Mouse (Mus musculus) lung, postnatal 10 days (tissue): ENCODE results near the gene Nol12.

ENCODE experiments used
- DNase-seq: peaks from one replicate; pipeline ENCODE4 v3.0.0; 2021

The Nol12 gene

DNA sequence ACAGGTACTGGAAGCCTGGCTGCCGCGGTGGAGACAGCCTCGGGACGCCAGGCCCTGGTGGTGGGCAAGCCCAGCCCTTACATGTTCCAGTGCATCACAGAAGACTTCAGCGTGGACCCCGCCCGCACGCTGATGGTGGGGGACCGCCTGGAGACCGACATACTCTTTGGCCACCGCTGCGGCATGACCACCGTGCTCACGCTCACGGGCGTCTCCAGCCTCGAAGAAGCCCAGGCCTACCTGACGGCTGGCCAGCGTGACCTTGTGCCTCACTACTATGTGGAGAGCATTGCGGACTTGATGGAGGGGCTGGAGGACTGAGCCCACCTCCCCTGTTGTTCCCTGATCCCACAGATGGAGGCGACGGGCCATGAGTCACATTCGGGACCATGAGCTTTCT lies 16.6 kb upstream of the Nol12 start:
- no peak for DNase-seq

DNA sequence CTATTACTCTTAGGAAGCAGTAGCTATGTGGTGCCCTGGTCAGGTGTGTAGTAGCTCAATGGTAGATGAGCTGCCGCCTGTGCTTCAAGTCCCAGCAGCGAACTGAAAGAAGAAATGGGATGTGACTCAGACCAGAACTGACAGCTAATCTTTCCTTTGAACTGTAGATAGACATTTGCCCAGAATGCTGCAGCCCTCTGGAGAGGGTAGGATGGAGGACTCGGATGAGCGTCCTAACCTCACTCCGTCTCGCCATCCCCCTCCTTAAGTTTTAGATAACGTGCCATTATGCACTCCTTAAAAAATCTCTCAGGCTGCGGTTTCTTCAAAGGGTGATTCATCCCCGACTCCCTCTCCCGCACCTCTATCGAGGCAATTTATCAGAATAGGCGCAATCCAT lies 14.8 kb upstream of the Nol12 start:
- DNase-seq = no peak

DNA sequence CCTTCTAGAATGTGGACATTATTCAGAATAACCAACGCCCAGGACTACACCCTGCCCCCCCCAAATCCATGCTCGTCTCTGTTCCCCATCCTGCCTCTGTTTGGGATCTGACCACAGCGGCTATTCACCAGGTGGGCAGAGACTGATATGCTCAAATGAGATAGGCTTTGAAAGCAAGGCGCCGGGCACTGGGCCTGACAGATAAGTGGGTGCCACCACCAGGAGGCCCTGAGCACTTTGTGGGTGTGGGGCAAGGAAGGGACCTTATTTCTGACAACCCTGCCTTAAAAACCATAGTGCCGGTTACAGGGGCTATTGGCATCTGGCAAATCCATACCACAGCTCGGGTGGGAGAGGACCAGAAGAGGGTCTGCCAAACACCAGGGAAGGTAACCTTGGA lies 12.0 kb upstream of the Nol12 start:
- no peak for DNase-seq

DNA sequence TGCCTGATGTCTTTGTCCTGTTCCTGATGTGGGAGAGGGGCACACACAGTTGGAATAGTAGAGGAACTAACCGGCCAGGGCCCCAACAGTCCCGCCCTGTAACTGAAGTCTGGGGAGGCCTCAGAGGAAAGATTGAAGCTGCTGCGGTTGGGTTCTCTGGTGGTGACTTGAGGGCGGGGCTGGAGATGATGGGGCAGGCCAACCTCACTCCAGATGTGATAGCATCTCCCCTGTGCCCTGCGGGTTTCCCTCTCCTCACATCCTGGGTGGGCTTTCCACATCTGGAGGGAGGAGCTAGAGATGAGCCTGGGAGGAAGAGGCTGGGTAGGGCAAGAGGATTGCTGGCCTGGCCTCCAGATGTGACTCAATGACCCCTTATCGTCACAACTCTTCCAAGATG lies 11.1 kb upstream of the Nol12 start:
- no peak for DNase-seq

DNA sequence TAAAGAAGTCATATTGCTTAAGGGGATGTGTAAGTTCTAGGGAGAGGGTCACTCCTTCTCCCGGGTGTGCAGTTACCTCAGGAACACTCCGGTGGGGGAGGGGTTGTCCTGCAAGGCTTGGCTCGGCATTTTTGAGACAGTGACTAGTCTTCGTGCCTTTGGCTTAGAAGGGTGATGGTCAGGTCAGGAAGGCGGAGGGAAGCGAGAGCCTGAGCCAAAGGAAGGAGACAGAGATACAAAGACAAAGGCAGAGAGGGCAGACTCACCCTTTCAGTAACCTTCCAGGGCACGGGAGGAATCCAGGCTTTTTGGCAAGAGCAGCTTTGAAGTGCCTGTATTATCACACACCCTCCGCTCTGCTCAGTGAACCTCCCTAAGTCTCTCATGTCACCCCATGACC lies 9.6 kb upstream of the Nol12 start:
- peak; percentile 43 for DNase-seq

DNA sequence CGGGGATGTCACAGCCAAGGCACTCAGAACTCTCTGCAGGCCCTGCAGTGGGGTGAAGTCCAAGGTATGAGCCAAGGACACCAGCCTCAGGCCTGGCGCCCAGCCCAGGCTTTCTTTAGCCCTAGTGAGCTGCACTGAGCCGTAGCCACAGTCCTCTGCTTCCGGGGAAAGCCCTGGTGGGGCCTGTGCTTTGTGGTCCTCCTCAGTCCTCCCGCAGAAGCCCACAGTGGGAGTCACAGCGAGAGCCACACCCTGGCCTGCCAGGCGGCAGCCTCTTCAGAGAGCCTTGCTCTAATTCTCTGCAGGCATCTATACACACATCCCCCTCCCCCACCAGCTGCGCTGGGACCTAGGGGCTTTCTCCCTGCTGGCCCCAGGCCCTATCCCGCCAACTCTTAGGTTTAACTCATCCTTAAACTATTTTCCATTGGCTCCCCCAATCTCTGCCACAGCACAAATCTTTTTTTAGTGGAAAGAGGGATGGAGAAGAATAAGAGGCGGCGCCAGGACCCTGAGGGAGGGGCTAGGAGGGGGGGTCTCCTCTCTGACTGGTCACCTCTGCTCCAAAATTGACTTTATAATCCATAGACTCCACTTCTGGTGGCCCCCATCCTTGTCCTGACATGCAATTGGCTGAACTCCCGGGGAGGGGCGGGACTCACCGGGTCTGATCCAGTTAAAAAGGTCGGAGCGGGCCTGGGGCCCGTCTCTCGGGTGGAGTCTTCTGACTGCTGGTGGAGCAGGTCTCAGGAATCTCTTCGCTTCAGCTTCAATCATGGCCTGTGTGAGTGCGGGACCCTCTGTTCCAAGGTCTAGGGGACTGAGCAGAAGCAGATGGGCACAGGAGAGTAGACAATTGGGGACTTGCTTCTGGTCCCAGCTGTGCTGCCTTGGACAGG lies 8.5 kb upstream of the Nol12 start, which contains the start of gene Lgals1:
TSS of gene Lgals1 (plus strand) at position 705 of the 899 bp plus-strand sequence.
- peak; percentile 96 for DNase-seq

DNA sequence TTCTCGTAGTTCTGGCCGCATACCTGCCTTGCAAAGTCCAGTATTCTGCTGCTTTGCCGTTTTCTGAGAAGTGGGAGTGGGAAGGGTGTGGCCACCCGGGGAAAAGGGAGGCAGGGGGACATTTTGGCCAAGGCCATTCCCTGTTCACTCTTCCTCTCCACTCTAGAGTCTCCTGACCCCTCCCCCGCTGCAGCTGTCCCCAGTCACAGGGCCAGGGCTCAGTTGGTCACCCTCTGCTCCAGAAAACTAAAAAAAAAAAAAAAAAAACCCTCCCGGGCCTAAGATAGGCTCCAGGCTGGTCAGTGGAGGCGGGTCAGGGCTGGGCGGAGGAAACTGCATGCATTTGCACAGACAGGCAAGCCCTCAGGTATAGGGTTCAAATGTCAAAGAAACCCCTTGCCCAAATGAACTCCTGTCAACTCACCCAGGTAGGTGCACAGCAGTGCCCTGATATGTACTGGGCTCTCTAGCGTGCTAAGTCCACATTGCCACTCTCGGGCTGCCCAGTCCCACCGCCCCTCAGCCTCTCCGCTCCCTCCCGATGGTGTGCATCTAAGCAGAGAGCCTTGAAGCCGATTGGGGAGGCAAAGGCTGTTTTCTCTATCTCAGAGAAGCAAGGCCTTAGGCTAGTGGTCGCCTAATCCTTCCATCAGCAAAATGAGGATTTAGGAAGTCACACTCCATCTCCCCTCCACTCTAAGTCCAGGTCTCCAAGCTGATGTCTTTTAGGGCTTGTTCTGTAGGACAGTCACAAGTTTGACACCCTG lies 7.5 kb upstream of the Nol12 start:
- peak; percentile 65 for DNase-seq

DNA sequence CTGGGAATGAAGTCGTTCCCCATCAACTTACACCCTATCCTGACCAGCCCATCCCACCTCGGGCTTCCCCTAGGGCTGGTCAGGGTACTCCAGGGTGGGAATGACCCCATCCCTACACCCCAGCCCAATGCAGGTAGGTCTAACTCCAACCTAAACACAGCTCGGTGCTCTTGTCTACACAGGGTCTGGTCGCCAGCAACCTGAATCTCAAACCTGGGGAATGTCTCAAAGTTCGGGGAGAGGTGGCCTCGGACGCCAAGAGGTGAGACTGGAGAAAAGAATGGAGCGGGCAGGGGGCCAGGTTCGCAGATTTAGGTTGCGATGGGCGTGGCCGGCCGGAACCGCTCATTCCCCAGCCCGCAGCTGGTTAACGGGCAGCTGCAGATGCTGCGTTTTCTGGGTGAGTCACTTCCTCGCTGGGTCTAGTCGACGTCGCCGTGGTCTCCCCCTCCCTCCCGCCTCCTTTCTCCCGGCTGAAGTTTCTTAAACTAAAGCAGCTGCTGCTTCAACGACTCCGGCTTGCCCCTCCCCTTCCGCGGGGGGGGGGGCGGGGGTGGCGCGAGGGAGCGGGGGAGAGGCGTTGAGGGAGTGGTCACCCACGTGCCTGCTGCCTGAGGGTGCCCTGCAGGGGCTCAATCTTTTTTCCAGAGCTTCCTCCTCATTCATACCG lies 6.8 kb upstream of the Nol12 start:
- peak; percentile 92 for DNase-seq

DNA sequence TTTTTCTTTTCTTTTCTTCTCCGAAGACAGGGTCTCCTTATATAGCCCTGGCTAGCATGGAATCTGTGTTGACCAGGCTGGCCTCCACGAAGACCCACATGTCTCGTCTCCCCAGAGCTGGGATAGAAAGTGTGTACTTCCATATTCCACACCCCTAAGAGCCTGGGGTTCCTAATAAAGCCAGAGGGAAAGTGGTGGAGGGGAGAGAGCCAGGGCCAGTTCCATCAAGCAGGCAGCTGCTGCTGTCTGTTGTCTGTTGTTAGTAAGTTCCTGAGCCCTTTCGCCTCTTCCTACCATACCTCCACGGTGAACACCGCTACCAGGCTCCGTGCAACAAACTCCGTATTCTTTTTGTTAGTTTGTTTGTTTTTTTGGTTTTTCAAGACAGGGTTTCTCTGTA lies 6.2 kb upstream of the Nol12 start:
- DNase-seq = no peak

DNA sequence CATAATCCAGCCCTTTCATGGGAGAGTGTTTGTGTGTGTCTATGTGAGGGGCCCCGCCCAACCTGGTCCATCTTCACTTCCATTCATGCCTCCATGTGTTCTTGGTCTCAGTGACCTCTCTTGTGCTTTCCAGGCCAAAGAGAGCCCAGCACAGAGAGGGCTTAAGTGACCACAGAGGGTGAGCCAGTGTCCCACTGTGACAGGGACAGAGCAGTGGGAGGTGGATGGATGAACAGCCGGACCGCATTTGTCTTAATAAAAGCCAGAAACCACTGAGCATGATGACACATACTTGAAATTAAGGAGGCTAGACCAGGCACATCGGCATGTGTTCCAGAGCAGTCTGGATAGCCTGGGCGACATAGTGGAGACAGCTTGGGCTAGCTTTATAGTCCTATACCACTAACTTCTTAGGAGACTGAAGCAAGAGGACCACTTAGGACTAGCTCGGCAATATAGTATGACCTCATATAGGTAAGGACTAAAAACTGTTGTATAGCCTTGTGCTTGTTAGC lies 4.5 kb upstream of the Nol12 start:
- no peak for DNase-seq

DNA sequence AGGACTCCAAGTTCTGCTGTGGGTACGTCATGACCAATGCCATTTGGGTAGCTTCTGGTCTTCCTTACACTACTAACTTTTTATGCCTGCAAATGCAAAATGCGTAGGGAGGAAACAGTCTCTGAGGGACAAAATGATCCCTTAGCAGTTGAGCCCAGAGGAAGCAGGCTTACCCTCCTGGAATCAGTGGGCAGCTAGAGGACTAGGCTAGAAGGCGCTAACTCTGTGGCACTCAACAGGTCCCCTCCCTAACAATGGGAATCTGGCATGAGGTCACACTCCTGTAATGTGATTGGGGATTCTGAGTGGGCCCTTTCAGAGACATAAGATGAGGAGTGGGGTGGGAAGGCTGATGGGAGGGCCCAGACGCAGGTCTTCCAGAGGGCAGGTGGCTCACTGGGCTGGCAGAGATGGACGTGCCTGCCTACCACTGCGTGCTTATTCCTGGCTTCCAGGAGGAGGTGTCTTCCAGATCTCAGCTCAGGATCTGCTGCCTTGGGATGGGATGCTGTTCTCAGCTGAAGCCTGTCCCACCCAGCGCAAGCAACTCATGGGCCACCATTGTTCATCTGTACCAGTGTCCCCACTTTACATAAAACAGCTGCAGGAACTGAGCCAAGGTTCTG lies 3.8 kb upstream of the Nol12 start:
- no peak for DNase-seq

DNA sequence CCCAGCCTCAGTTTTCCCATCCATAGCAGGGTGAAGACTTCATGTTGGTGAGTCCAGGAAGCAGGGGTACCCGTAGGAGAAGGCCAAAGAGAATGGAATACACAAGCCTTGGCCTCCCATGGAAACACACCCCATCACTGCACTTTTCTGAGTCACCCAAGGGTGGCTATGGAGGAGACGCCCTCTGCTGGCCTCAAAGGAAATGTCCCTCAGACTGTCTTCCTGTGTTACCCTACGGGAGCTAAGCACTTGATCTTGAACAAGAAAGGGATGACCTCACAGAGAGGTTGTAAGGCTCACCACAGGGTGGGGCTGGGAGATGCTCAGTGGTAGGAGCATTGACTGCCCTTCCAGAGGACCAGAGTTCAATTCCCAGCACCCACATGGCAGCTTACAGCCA lies 3.2 kb upstream of the Nol12 start:
- peak; percentile 77 for DNase-seq

DNA sequence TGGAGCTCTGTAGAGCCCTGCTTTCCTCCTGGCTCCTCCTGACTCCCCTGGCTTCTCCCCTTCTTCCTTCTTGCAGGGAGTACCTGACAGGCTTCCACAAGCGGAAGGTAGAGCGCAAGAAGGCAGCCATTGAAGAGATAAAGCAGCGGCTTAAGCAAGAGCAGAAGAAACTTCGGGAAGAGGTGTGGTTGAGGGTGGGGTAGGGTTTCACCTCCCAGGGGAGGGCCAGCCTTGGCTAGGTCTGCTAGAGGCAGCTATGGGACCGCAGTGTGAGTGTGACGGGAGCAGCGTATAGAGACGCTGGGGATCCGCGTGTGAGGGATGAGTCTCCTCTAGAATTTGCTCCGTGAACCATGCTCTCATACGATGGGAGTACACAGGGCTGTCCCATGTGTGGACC lies 1.7 kb downstream of the Nol12 start:
- DNase-seq = no peak

DNA sequence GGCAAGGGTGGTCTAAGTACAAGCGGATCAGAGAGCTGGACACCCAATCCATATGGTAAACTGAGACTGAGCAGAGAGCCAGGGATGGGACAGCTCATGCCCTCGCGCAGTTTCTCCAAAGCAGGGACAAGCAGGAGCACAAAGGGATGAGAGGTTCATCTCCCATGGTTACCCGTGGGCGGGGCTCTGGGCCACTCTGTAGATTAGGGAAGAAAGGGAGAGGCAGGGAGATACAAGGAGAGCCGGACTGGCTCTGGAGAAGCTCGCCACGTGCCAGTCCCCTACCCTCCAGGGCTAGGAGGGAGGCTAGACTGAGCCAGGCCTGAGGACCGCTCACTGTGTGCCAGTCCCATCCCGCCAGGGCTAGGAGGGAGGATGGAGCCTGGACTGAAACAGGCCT lies 2.6 kb downstream of the Nol12 start:
- no peak for DNase-seq

DNA sequence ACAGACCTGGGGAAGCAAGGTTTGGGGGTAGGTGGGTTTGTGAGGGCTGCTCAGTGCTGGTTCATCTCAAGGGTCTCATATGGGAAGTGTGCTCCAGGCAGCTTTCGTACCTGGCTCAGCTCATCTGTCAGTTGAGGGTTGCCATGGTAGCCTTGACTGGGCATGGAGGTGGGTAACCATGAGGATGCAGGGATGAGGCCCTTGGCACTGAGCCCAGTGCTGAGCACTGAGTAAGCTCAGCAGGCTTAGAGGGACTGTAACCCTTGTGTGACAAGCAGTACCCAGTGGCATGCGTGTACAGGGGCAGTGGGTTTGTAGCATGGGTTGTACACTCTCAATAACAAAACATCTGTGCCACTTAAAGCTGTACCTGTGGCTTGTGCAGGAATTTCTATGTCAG lies 3.2 kb downstream of the Nol12 start:
- DNase-seq = no peak

DNA sequence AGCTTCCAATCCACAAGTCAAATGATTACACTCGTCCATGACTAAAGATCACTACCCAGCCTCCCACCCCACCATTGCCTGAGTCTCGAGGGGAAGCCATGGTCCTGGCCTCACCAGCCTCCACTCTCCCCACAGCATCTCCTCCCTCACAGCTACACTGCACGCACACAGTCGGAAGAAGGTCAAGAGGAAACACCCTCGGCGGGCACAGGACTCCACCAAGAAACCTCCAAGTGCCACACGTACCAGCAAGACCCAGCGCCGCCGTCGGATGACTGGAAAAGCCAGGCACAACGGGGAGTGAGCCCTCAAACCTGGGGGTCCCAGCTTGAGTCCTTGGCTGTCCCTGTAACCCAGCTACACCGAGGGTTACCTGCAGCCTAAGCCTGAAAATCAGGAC lies 5.6 kb downstream of the Nol12 start:
- DNase-seq = no peak

DNA sequence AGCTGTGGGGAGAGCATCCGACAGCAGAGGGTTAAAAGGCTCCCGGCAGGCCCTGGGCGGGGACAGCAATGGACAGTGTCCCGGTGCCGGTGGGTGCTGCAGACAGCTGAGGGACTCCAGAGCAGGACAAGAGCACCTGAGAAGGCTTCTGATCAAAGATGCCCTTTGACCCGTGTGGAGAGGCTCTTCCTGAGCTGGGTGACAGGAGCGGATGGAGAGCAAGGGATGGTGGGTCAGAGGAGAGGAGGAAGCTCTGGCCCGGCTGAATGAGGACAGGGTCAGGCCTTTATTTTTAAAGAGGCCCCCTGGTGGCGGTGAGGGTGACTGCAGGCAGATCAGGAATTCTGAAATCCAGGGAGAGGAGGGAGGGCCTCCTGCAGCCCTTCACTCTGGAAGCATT lies 7.9 kb downstream of the Nol12 start:
- peak; percentile 92 for DNase-seq

DNA sequence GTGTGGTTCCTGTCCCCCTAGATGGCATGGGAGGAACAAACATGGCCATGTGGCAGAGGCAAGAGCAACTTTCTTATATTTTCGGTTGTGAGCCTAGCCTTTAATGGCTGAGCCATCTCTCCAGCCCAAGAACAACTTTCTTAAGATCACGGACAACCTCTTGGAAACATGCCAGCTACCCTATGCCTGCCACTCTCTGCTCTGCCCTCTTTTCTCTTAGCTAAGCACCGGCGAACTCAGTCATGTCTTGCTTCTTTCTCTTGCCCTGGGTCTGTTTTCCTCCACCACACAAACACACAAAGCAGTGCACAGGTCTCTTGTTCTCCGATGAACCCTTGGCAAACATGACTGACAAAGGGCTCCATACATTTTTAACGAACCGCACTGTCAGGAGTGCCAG lies 11.5 kb downstream of the Nol12 start:
- DNase-seq = no peak

DNA sequence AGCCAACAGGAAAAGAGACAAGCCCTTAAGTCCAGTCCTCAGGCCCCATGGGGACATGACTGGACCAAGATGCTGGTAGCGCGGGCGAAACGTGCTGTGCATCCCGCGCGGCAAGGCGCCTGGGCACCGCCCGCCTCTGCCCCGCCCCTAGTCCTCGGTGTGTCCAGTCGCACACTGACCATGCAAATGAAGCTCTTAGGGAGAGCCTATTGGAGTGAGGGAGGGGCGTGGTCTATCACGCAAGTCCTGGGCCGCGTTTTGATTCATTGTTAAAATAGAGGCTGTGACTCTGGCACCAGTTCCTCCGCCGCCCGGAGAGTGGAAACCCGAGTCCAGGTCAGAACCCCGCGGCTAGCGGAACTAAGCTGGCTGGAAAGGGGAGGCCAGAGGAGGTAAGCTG lies 12.9 kb downstream of the Nol12 start, which contains the start of gene Triobp:
TSS of gene Triobp (plus strand) at position 68 of the 400 bp plus-strand sequence.
- DNase-seq = peak; percentile 95

DNA sequence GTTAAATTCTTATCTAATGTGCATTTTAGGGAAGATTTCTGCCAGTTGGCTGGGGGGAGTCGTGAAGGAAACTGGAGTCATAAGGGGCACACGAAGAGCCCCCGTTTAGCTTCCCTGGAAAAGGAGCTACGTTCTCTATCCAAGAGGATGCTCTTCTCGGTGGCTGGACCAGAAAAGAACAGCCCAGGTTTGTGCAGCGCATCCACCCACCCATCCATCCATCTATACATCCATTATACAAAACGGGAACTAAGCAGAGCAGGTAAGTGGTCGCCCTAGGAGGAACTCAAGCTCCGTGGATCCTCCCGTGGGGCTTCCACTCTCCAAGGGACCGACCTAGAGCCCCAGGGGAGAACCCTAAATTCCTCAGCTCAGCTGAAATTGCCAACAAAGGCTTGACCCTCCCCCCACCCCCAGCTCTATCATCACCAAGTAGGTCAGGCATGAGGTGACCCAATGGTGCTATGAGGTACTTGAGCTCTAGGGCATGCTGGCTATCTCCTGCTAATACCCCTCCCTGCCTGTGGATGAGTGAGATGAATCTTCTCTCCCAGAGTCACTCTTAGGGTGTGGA lies 13.5 kb downstream of the Nol12 start:
- no peak for DNase-seq

DNA sequence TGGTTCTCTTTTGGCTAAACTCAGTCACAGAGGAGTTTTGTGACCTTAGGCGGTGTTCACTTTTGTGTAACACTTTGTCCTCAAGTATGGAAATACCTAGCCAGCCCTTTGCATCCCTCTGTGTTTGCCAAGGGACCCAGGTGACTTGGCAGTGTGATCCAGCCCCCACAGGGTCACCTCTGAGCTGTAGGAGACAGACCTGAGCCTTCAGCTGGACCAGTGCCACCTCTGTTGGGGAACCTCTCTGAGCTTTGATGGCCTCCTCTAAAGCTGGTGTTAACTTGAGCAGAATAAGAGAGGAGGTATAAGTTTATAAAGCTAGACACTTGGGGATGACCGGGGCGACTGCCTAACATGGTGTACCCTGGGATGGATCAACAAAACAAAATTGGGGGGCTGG lies 14.2 kb downstream of the Nol12 start:
- no peak for DNase-seq

DNA sequence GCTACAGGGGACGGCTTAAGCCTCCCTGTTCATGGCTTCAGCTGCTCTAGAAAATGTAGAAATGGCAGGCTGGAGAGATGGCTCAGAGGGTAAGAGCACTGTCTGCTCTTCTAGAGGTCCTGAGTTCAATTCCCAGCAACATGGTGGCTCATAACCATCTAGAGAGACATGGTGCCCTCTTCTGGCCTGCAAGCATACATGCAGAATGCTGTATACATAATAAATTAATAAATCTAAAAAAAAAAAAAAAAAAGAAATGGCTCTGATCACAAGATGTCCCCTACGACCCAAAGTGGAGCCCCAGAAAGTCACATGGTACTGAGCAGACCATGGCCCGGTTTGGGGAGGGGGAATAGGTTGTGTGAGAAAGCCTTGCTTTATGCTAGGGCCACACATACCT lies 20.9 kb downstream of the Nol12 start:
- no peak for DNase-seq

DNA sequence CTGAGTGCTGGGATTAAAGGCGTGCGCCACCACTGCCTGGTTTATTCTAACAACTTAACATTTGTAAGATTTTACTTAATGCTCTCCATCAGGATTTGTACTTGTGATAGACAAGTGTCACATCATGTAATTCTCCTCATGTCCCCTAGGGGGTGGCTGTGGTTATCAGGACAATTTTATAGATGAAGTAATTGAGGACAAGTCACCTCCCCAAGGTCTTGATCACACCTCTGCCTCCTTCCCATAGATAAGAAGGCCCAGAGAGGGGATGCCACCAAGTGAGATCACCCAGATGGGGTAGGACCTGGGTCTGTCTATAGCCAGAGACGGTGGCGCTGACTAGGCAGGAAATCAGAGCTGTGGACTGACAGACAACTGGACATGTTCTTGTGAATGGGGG lies 21.6 kb downstream of the Nol12 start:
- peak; percentile 36 for DNase-seq
